Mouse (Mus musculus) hindbrain, postnatal 0 days (tissue): ENCODE data around the gene Krt78. TPM values are rescaled to one million over a fixed set of nuclear protein-coding genes. Genes with fewer than 3 reads are reported as not detected.

ENCODE experiments used
- ATAC-seq: fragments of 200-750 bp; cut with Nextera tagmentation; 2 replicates; pipeline ENCODE4 v1.8.0; 2017; ENCODE audit warnings: mild to moderate bottlenecking, moderate TSS enrichment, moderate library complexity
- DNase-seq: peaks from one replicate; pipeline ENCODE4 v3.0.0-alpha.2; 2015; ENCODE audit warnings: low spot score
- H3K27ac ChIP-seq: fragments of 300-500 bp; sonication (generic); 2 replicates; pipeline ENCODE4 v1.5.1; 2014; ENCODE audit warnings: mild to moderate bottlenecking
- H3K27me3 ChIP-seq: fragments of 300-500 bp; sonication (generic); 2 replicates; pipeline ENCODE4 v1.6.1; 2014; ENCODE audit warnings: low read length, mixed read lengths; ENCODE audit not compliant: insufficient read depth
- H3K36me3 ChIP-seq: fragments of 300-500 bp; sonication (generic); 2 replicates; pipeline ENCODE4 v1.6.1; 2014; ENCODE audit warnings: low read length, mixed read lengths; ENCODE audit not compliant: insufficient read depth
- H3K4me1 ChIP-seq: fragments of 300-500 bp; sonication (generic); 2 replicates; pipeline ENCODE4 v1.6.1; 2014; ENCODE audit warnings: antibody characterized with exemption, low read length, mixed read lengths; ENCODE audit not compliant: insufficient read depth
- H3K4me2 ChIP-seq: fragments of 300-500 bp; sonication (generic); 2 replicates; pipeline ENCODE4 v1.6.1; 2014; ENCODE audit warnings: low read depth, mild to moderate bottlenecking, low read length, moderate library complexity, mixed read lengths
- H3K4me3 ChIP-seq: fragments of 300-500 bp; sonication (generic); 2 replicates; pipeline ENCODE4 v1.5.1; 2014; ENCODE audit warnings: low read length
- H3K9ac ChIP-seq: fragments of 300-500 bp; sonication (generic); replicated peaks from 2 replicates; pipeline ENCODE4 v1.6.1; 2014; ENCODE audit warnings: mild to moderate bottlenecking, low read length, moderate library complexity, mixed read lengths
- H3K9me3 ChIP-seq: fragments of 300-500 bp; sonication (generic); 2 replicates; pipeline ENCODE4 v1.6.1; 2016; ENCODE audit warnings: low read length, mixed read lengths
- CTCF ChIP-seq: IDR thresholded peaks from 2 replicates; pipeline ENCODE4 v1.5.1; 2016; ENCODE audit warnings: antibody characterized with exemption, control low read depth, low read depth
- WGBS: fragments of 180-500 bp; shearing (Covaris S2); extraction: QIAGEN DNeasy Blood & Tissue Kit; methylation state at CpG from one replicate; pipeline ENCODE4 v1.1.7; 2014; 5-methylcytosine and 5-hydroxymethylcytosine counted together
- polyA plus RNA-seq: library from polyadenylated mRNA; unstranded; fragments of >200 nt; fragmentation: Nextera tagmentation; extraction: Ambion mirVana; gene quantifications from 2 replicates; pipeline ENCODE4 v1.2.1, GENCODE M21; 2015
- total RNA-seq: library from RNA; depleted of rRNA; stranded (reverse); fragments of >200 nt; gene quantifications from 2 replicates; pipeline ENCODE4 v1.2.3, GENCODE M21; 2014

Gene Krt78
- total and polyA plus RNA-seq, 2 experiments from 2014 or later, result not detected

GRCm38 (mm10) chr15:101983949-101984601 is 30.0 kb upstream of the Krt78 start:
- peak; percentile 98 for DNase-seq
- Histone ChIP-seq H3K9me3 (no peaks in the 10 kb centered on the region), H3K4me2 (peak overlapping the region; percentile 54), H3K9ac (peak overlapping the region; percentile 37; the same call in 1 of the 2 replicates), H3K4me3 (peak overlapping the region; percentile 14), H3K36me3 (no peaks in the 10 kb centered on the region), H3K4me1 (no peaks in the 10 kb centered on the region), H3K27ac (peak overlapping the region; percentile 77), H3K27me3 (no peaks in the 10 kb centered on the region)
- peak; percentile 97 for ATAC-seq
- TF ChIP-seq CTCF, result peak; percentile 94
- 5% methylated on average over 15 of the region's 15 CpGs for WGBS

GRCm38 (mm10) chr15:101983315-101983948 is 29.3 kb upstream of the Krt78 start:
- Histone ChIP-seq H3K9ac (no peak overlapping the region), H3K4me2 (peak overlapping the region; percentile 54), H3K27me3 (no peaks in the 10 kb centered on the region), H3K4me3 (no peak overlapping the region), H3K27ac (peak overlapping the region; percentile 77; the same call in 1 of the 2 replicates), H3K4me1 (no peaks in the 10 kb centered on the region), H3K36me3 (no peaks in the 10 kb centered on the region), H3K9me3 (no peaks in the 10 kb centered on the region)
- no peak for ATAC-seq
- 84% methylated on average over 13 of the region's 13 CpGs for WGBS
- DNase-seq, result no peak
- peak; percentile 45 for TF ChIP-seq CTCF

- H3K27ac ChIP-seq, result no peak overlapping the region
- WGBS, result 77% methylated on average over 6 of the region's 6 CpGs
These were observed 26.8 kb upstream of the Krt78 start for GRCm38 (mm10) chr15:101980849-101981248.

GRCm38 (mm10) chr15:101977043-101977726 is 23.1 kb upstream of the Krt78 start:
- H3K4me3 ChIP-seq, result peak overlapping the region; percentile 38
- TF ChIP-seq CTCF, result peak; percentile 25
- H3K9ac ChIP-seq, result peak overlapping the region; percentile 56
- ATAC-seq (peak; percentile 74), DNase-seq (peak; percentile 76)
- H3K36me3 ChIP-seq, result no peaks in the 10 kb centered on the region
- no peaks in the 10 kb centered on the region for H3K9me3 ChIP-seq
- no peaks in the 10 kb centered on the region for H3K4me1 ChIP-seq
- 4% methylated on average over 31 of the region's 39 CpGs for WGBS
- no peaks in the 10 kb centered on the region for H3K27me3 ChIP-seq
- peak overlapping the region; percentile 63 for H3K27ac ChIP-seq
- peak overlapping the region; percentile 81 for H3K4me2 ChIP-seq

More at GRCm38 (mm10) chr15:101980849-101981248, 26.8 kb upstream of the Krt78 start:
- Histone ChIP-seq H3K9ac (no peak overlapping the region), H3K27me3 (no peaks in the 10 kb centered on the region), H3K4me3 (no peak overlapping the region), H3K4me1 (no peaks in the 10 kb centered on the region), H3K36me3 (no peaks in the 10 kb centered on the region), H3K9me3 (no peaks in the 10 kb centered on the region), H3K4me2 (no peak overlapping the region)
- DNase-seq (no peak), ATAC-seq (no peak)
- no peak for TF ChIP-seq CTCF

DNA sequence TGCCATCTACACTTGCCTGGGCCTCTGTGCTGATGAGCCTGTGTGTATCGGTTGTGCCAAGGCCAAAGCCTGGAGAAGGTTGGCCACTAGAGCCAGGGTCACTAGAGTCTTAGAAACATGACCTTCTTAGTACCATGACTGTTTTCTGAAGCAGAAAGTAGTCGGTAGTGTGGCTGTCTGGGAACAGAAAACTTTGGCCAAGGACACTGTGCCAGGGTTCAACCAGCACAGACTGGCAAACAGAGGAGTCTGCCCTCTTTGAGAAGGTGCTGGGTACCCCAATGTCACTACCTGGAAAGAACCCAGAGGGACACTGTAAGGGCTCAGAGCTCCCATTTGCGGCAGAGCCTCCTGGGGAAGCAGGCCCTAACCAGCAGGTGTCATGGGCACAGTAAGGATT is 22.6 kb upstream of the Krt78 start:
- ATAC-seq, result no peak
- Histone ChIP-seq H3K4me1 (no peaks in the 10 kb centered on the region), H3K4me2 (peak overlapping the region; percentile 81)

GRCm38 (mm10) chr15:101976023-101976422 is 21.9 kb upstream of the Krt78 start:
- no peaks in the 10 kb centered on the region for H3K4me1 ChIP-seq
- no peak for ATAC-seq
- no peak for TF ChIP-seq CTCF
- no peak overlapping the region for H3K9ac ChIP-seq
- H3K4me3 ChIP-seq, result no peak overlapping the region
- no peaks in the 10 kb centered on the region for H3K36me3 ChIP-seq
- 83% methylated on average over 5 of the region's 5 CpGs for WGBS
- H3K9me3 ChIP-seq, result no peaks in the 10 kb centered on the region
- H3K27me3 ChIP-seq, result no peaks in the 10 kb centered on the region
- H3K27ac ChIP-seq, result no peak overlapping the region
- DNase-seq, result no peak
- no peak overlapping the region for H3K4me2 ChIP-seq

More for the DNA sequence above, 22.6 kb upstream of the Krt78 start:
- 44% methylated on average over 3 of the region's 3 CpGs for WGBS
- no peak for DNase-seq
- H3K36me3 ChIP-seq, result no peaks in the 10 kb centered on the region
- no peaks in the 10 kb centered on the region for H3K27me3 ChIP-seq
- H3K27ac ChIP-seq, result peak overlapping the region; percentile 63
- H3K9me3 ChIP-seq, result no peaks in the 10 kb centered on the region
- no peak overlapping the region for H3K4me3 ChIP-seq
- H3K9ac ChIP-seq, result peak overlapping the region; percentile 56; the same call in 1 of the 2 replicates
- no peak for TF ChIP-seq CTCF
